Mouse (Mus musculus) gastrocnemius, postnatal 10 days (tissue): ENCODE measurements around the gene Gdf2. TPM values are rescaled to one million over a fixed set of nuclear protein-coding genes. Genes with fewer than 3 reads are reported as not detected.

ENCODE experiments used
- DNase-seq: peaks from one replicate; pipeline ENCODE4 v3.0.0; 2021; ENCODE audit warnings: mixed read lengths
- total RNA-seq, 2 experiments: library from RNA; stranded (reverse); gene quantifications; 2 replicates each; pipeline ENCODE4 v1.2.3; 2021

Gdf2 gene
- total RNA-seq, 2 experiments from 2014 or later = not detected

GRCm38 (mm10) chr14:33958186-33958585 lies 17.3 kb downstream of the Gdf2 start:
- no peak for DNase-seq

GRCm38 (mm10) chr14:33958841-33959240 lies 18.0 kb downstream of the Gdf2 start:
- no peak for DNase-seq

GRCm38 (mm10) chr14:33959341-33959740 lies 18.5 kb downstream of the Gdf2 start:
- DNase-seq = peak; percentile 36

GRCm38 (mm10) chr14:33965675-33966074 lies 24.8 kb downstream of the Gdf2 start:
- DNase-seq = no peak

GRCm38 (mm10) chr14:33972679-33973078 lies 31.8 kb downstream of the Gdf2 start:
- no peak for DNase-seq

GRCm38 (mm10) chr14:33974752-33975151 lies 33.9 kb downstream of the Gdf2 start:
- DNase-seq = no peak

GRCm38 (mm10) chr14:33977748-33978147 lies 36.9 kb downstream of the Gdf2 start:
- DNase-seq = no peak

- DNase-seq = no peak
These were observed 37.8 kb downstream of the Gdf2 start, which contains the start of gene Zfp488 for GRCm38 (mm10) chr14:33978604-33979059. Zfp488 (minus strand) TSS chr14:33978764.

- DNase-seq = no peak
These were observed 48.4 kb downstream of the Gdf2 start for GRCm38 (mm10) chr14:33989201-33989600.

- no peak for DNase-seq
These were observed 51.1 kb downstream of the Gdf2 start for GRCm38 (mm10) chr14:33991971-33992370.

- DNase-seq = no peak
These were observed 52.2 kb downstream of the Gdf2 start for GRCm38 (mm10) chr14:33993051-33993450.

- DNase-seq = no peak
These were observed 52.9 kb downstream of the Gdf2 start for GRCm38 (mm10) chr14:33993521-33994289.

Other genes starting within 250 kb of the Gdf2 start
- 1 to 10 TPM; 4.1 to 5.0 TPM for gene Gdf10, start 17.5 kb upstream of the Gdf2 start, total RNA-seq
- gene Rbp3, start 13.0 kb downstream of the Gdf2 start, total RNA-seq = not detected
- gene Zfp488, start 37.7 kb downstream of the Gdf2 start, total RNA-seq = under 1 TPM in 1 of 2 experiments, not detected in 1; 0.09 TPM
- not detected for gene Gm30083, start 74.1 kb downstream of the Gdf2 start, total RNA-seq
- not detected for gene Gm5460, start 75.7 kb downstream of the Gdf2 start, total RNA-seq
- not detected for gene Antxrl, start 111.7 kb downstream of the Gdf2 start, total RNA-seq
- 1 to 10 TPM in 1 of 2 experiments, under 1 TPM in 1; 0.28 to 1.3 TPM for gene Anxa8, start 144.9 kb downstream of the Gdf2 start, total RNA-seq
- not detected for gene A630023A22Rik, start 161.7 kb downstream of the Gdf2 start, total RNA-seq
- gene Npy4r, start 211.4 kb downstream of the Gdf2 start, total RNA-seq = under 1 TPM; 0.16 TPM